Mouse (Mus musculus): ENCODE measurements around the gene Kif16b. TPM values are rescaled to one million over a fixed set of nuclear protein-coding genes. Genes with fewer than 3 reads are reported as not detected.

Gene Kif16b
- total and polyA plus RNA-seq, 3 experiments = 10.7 to 32.0 (median 13.0) TPM

DNA sequence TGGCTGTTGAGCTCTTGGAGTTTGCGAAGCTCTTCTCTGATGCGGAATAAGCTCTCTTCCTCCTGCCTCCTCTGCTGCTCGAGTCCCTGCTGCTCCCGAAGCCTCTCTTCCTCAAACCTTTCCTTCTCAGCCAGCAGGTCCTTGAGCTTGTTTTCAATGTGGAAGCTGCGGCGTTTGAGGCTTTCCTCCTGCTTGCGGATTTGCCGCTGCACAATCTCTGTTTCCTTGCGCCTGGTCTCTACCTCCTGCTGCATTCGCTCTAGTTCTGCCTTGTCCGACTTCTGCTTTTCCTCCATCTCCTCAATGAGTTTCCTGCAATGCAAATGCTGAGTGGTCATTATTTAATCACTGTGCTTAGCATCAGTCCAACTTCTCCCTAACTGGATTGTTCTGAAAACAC is 188.6 kb downstream of the Kif16b start:
- H3K27ac ChIP-seq (ENCODE audit: control insufficient read depth, low read depth, low read length) = no peak overlapping the region
- peaks cover 0 to under 1% of the 10 kb centered on the region in 2 experiments; a peak in 1 of 4 replicates for H3K4me1 ChIP-seq (ENCODE audit: control insufficient read depth in 1 of 2, insufficient read depth in 2 of 2, low read length in 2 of 2)
- H3K4me3 ChIP-seq (ENCODE audit: control insufficient read depth in 1 of 2, insufficient read depth in 1 of 2, low read depth in 2 of 2, low read length in 2 of 2) = no peak overlapping the region
- no peaks in the 10 kb centered on the region for H3K27me3 ChIP-seq (ENCODE audit: control insufficient read depth in 1 of 2, insufficient read depth in 2 of 2, low read length in 2 of 2)
- no peak overlapping the region for H3K9ac ChIP-seq (ENCODE audit: control insufficient read depth, low read depth, low read length, poor library complexity, severe bottlenecking)
- DNase-seq (ENCODE audit: low read depth, low spot score) = no peak
- H3K36me3 ChIP-seq (ENCODE audit: control insufficient read depth in 1 of 2, insufficient read depth in 2 of 2, low read length in 2 of 2) = no peaks in the 10 kb centered on the region
- no peaks in the 10 kb centered on the region for H3K79me2 ChIP-seq (ENCODE audit: control insufficient read depth, insufficient read depth, low read length, poor library complexity)
- no peak for TF ChIP-seq CHD2 (IDR thresholded peaks at IDR 0.05; ENCODE audit: low read length)
- TF ChIP-seq POLR2AphosphoS5 (IDR thresholded peaks at IDR 0.05; ENCODE audit: borderline replicate concordance, low read depth, low read length) = no peak
- TF ChIP-seq NELFE (IDR thresholded peaks at IDR 0.05; ENCODE audit: low read depth, low read length) = no peak
- no peak for TF ChIP-seq ELF1 (IDR thresholded peaks at IDR 0.05; ENCODE audit: low read depth, low read length)
- TF ChIP-seq MAFK (IDR thresholded peaks at IDR 0.05; ENCODE audit: borderline replicate concordance, low read depth, low read length) = no peak
- TF ChIP-seq SMC3 (IDR thresholded peaks at IDR 0.05; ENCODE audit: low read depth, low read length) = no peak
- no peak for TF ChIP-seq CTCF (IDR thresholded peaks at IDR 0.05 in 2 of 3, conservative IDR thresholded peaks at IDR 0.05 in 1 of 3; ENCODE audit: control insufficient read depth in 1 of 3, insufficient read depth in 1 of 3, low read depth in 2 of 3, low read length in 3 of 3, poor library complexity in 1 of 3, severe bottlenecking in 1 of 3)
- no peak for TF ChIP-seq EP300 (IDR thresholded peaks at IDR 0.05; ENCODE audit: low read depth in 1 of 2, low read length in 2 of 2)
- TF ChIP-seq ETS1 (IDR thresholded peaks at IDR 0.05; ENCODE audit: low read depth, low read length) = no peak
- TF ChIP-seq ZKSCAN1 (IDR thresholded peaks at IDR 0.05; ENCODE audit: low read depth, low read length) = no peak
- TF ChIP-seq HCFC1 (IDR thresholded peaks at IDR 0.05; ENCODE audit: low read depth, low read length) = no peak
- H3K9me3 ChIP-seq (replicated peaks; ENCODE audit: insufficient read depth, low read length) = no peaks in the 10 kb centered on the region

DNA sequence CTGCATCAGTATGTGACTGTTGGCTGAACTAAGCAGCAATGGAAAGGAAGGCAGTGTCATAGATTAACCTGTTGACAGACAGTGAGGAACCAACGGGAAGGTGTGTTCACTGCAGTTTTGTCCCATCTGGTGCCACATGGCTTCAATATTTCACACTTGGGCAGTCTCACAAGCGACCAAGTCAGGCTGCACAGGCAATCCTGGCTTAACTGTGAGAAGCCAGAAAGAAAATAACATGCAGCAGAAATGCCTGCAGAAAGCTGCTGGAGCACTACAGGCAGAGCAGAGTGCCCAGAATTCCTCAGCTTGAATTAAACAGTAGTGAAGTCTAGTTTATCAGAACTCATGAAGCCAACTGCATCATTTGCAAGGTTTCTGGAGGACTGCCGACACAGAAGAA is 192.0 kb downstream of the Kif16b start:
- no peak overlapping the region for H3K4me3 ChIP-seq (ENCODE audit: control insufficient read depth in 1 of 2, insufficient read depth in 1 of 2, low read depth in 2 of 2, low read length in 2 of 2)
- H3K27ac ChIP-seq (ENCODE audit: control insufficient read depth, low read depth, low read length) = no peak overlapping the region
- no peaks in the 10 kb centered on the region for H3K79me2 ChIP-seq (ENCODE audit: control insufficient read depth, insufficient read depth, low read length, poor library complexity)
- no peaks in the 10 kb centered on the region for H3K27me3 ChIP-seq (ENCODE audit: control insufficient read depth in 1 of 2, insufficient read depth in 2 of 2, low read length in 2 of 2)
- TF ChIP-seq CTCF (IDR thresholded peaks at IDR 0.05 in 2 of 3, conservative IDR thresholded peaks at IDR 0.05 in 1 of 3; ENCODE audit: control insufficient read depth in 1 of 3, insufficient read depth in 1 of 3, low read depth in 2 of 3, low read length in 3 of 3, poor library complexity in 1 of 3, severe bottlenecking in 1 of 3) = no peak
- no peak for TF ChIP-seq EP300 (IDR thresholded peaks at IDR 0.05; ENCODE audit: low read depth in 1 of 2, low read length in 2 of 2)
- no peak for TF ChIP-seq USF1 (IDR thresholded peaks at IDR 0.05; ENCODE audit: low read depth, low read length)
- TF ChIP-seq USF2 (IDR thresholded peaks at IDR 0.05; ENCODE audit: borderline replicate concordance in 1 of 2, insufficient read depth in 1 of 2, low read depth in 1 of 2, low read length in 2 of 2) = no peak
- TF ChIP-seq KAT2A (conservative IDR thresholded peaks at IDR 0.05; ENCODE audit: low read depth, low read length) = no peak
- TF ChIP-seq POLR2A (IDR thresholded peaks at IDR 0.05; ENCODE audit: control insufficient read depth in 1 of 2, insufficient read depth in 1 of 2, low read depth in 1 of 2, low read length in 2 of 2, poor library complexity in 1 of 2) = no peak
- no peak for TF ChIP-seq RAD21 (IDR thresholded peaks at IDR 0.05; ENCODE audit: low read depth, low read length)
- TF ChIP-seq NRF1 (IDR thresholded peaks at IDR 0.05; ENCODE audit: insufficient read depth, low read depth, low read length, poor library complexity, severe bottlenecking) = no peak
- no peak for TF ChIP-seq ELF1 (IDR thresholded peaks at IDR 0.05; ENCODE audit: low read depth, low read length)
- no peak for TF ChIP-seq JUND (IDR thresholded peaks at IDR 0.05; ENCODE audit: low read depth, low read length)
- TF ChIP-seq NELFE (IDR thresholded peaks at IDR 0.05; ENCODE audit: low read depth, low read length) = no peak
- TF ChIP-seq GATA1 (IDR thresholded peaks at IDR 0.05; ENCODE audit: low read depth, low read length) = no peak
- TF ChIP-seq TBP (IDR thresholded peaks at IDR 0.05; ENCODE audit: low read depth, low read length) = no peak
- no peak for TF ChIP-seq CHD1 (IDR thresholded peaks at IDR 0.05; ENCODE audit: low read depth, low read length)
- H3K9me3 ChIP-seq (replicated peaks; ENCODE audit: insufficient read depth, low read length) = no peaks in the 10 kb centered on the region
- H3K36me3 ChIP-seq (ENCODE audit: control insufficient read depth in 1 of 2, insufficient read depth in 2 of 2, low read length in 2 of 2) = no peaks in the 10 kb centered on the region
- peaks cover 0 to 4% of the 10 kb centered on the region in 2 experiments; a peak in 1 of 4 replicates for H3K4me1 ChIP-seq (ENCODE audit: control insufficient read depth in 1 of 2, insufficient read depth in 2 of 2, low read length in 2 of 2)
- no peak for DNase-seq (ENCODE audit: low read depth, low spot score)
- no peak overlapping the region for H3K9ac ChIP-seq (ENCODE audit: control insufficient read depth, low read depth, low read length, poor library complexity, severe bottlenecking)
